Mouse (Mus musculus) embryonic facial prominence, embryonic 11.5 days (tissue): ENCODE results near the gene Themis. TPM values are rescaled to one million over a fixed set of nuclear protein-coding genes. Genes with fewer than 3 reads are reported as not detected.
A peak's percentile ranks its signal among the peaks of the same experiment; 100 is the strongest.

Source experiments
- ATAC-seq: fragments of 200-750 bp; cut with Nextera tagmentation; replicated peaks from 2 replicates; pipeline ENCODE4 v1.8.0; 2017; ENCODE audit warnings: low read depth; ENCODE audit not compliant: insufficient number of reproducible peaks, low FRiP score, low TSS enrichment
- DNase-seq: peaks from one replicate; pipeline ENCODE4 v3.0.0-alpha.2; 2015; ENCODE audit warnings: low spot score
- H3K27ac ChIP-seq: fragments of 300-500 bp; sonication (generic); replicated peaks from 2 replicates; pipeline ENCODE4 v1.5.1; 2014; ENCODE audit warnings: mild to moderate bottlenecking, low read depth, low read length, control low read depth
- H3K27me3 ChIP-seq: fragments of 300-500 bp; sonication (generic); 2 replicates; pipeline ENCODE4 v1.6.1; 2014; ENCODE audit warnings: mild to moderate bottlenecking, low read length, moderate library complexity, mixed read lengths; ENCODE audit not compliant: control insufficient read depth, insufficient read depth
- H3K36me3 ChIP-seq: fragments of 300-500 bp; sonication (generic); replicated peaks from 2 replicates; pipeline ENCODE4 v1.6.1; 2014; ENCODE audit warnings: low read depth, mild to moderate bottlenecking, low read length, moderate library complexity, mixed read lengths; ENCODE audit not compliant: control insufficient read depth, insufficient read depth
- H3K4me1 ChIP-seq: fragments of 300-500 bp; sonication (generic); 2 replicates; pipeline ENCODE4 v1.6.1; 2014; ENCODE audit warnings: low read length, mixed read lengths; ENCODE audit not compliant: control insufficient read depth, insufficient read depth
- H3K4me2 ChIP-seq: fragments of 300-500 bp; sonication (generic); 2 replicates; pipeline ENCODE4 v1.6.1; 2014; ENCODE audit warnings: low read depth, mild to moderate bottlenecking, control low read depth, low read length, moderate library complexity
- H3K4me3 ChIP-seq: fragments of 300-500 bp; sonication (generic); 2 replicates; pipeline ENCODE4 v1.5.1; 2014; ENCODE audit warnings: low read depth, low read length, control low read depth
- H3K9ac ChIP-seq: fragments of 300-500 bp; sonication (generic); replicated peaks from 2 replicates; pipeline ENCODE4 v1.6.1; 2014; ENCODE audit warnings: mild to moderate bottlenecking, control low read depth, low read length
- H3K9me3 ChIP-seq: fragments of 300-500 bp; sonication (generic); replicated peaks from 2 replicates; pipeline ENCODE4 v1.6.1; 2016; ENCODE audit warnings: mild to moderate bottlenecking, low read length, inconsistent platforms, mixed read lengths; ENCODE audit not compliant: control insufficient read depth
- WGBS: fragments of 180-500 bp; shearing (Covaris S2); extraction: QIAGEN DNeasy Blood & Tissue Kit; methylation state at CpG from one replicate; pipeline ENCODE4 v1.1.7; 2014; 5-methylcytosine and 5-hydroxymethylcytosine counted together
- polyA plus RNA-seq: library from polyadenylated mRNA; unstranded; fragments of >200 nt; fragmentation: Nextera tagmentation; extraction: Ambion mirVana; gene quantifications from 2 replicates; pipeline ENCODE4 v1.2.1, GENCODE M21; 2014

The Themis gene
- polyA plus RNA-seq, 1 experiment from 2014 or later: 0.10 TPM

DNA sequence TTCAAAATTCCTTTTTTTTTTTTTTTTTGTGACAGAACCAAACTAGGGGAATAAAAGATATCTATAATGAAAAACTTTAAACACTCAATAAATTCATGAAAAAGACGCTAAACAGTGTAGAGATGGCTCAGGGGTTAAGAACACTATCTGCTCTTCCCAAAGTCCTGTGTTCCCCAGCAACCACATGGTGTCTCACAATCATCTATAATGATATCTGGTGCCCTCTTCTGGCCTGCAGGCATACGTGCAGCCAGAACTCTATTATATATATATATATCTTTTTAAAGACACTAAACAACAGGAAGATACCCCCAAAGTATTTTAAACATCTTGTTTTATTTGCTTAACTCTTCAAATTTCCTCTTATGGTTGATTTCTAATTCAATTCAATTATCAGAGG is 62.0 kb downstream of the Themis start:
- 3% methylated on average over 2 of the region's 2 CpGs for WGBS
- no peaks in the 10 kb centered on the region for H3K36me3 ChIP-seq
- DNase-seq: peak; percentile 63
- H3K4me3 ChIP-seq: no peak overlapping the region
- no peaks in the 10 kb centered on the region for H3K9me3 ChIP-seq
- no peak overlapping the region for H3K27ac ChIP-seq
- H3K9ac ChIP-seq: no peak overlapping the region
- H3K4me1 ChIP-seq: no peaks in the 10 kb centered on the region
- no peak overlapping the region for H3K4me2 ChIP-seq
- ATAC-seq: no peak
- H3K27me3 ChIP-seq: no peaks in the 10 kb centered on the region

DNA sequence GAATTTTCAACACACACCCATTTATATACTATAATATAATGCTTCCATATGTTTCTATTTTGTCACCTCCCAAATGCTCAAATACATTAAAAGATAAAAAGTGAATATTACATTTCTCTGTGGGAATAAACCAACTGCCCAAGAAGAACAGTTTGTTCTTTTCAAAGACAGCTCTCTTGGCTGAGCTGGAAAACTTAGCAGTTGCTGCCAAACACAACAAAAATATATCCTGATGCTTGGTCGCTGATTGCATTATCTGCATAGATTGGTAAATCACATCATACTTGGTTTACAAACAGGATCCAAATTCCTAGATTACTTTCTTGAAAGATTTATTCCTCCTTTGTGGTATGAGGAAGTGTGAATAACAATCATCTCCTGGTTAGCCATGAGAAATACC is 69.8 kb downstream of the Themis start:
- Histone ChIP-seq H3K4me2 (no peak overlapping the region), H3K9ac (no peak overlapping the region), H3K27ac (no peak overlapping the region), H3K9me3 (no peaks in the 10 kb centered on the region), H3K4me1 (no peaks in the 10 kb centered on the region), H3K36me3 (no peaks in the 10 kb centered on the region), H3K4me3 (no peak overlapping the region), H3K27me3 (no peaks in the 10 kb centered on the region)
- 98% methylated on average over 1 of the region's 1 CpGs for WGBS
- no peak for DNase-seq
- ATAC-seq: no peak

GRCm38 (mm10) chr10:28746426-28746825 is 78.3 kb downstream of the Themis start:
- no peak overlapping the region for H3K9ac ChIP-seq
- no peaks in the 10 kb centered on the region for H3K9me3 ChIP-seq
- no peak overlapping the region for H3K4me3 ChIP-seq
- ATAC-seq (no peak), DNase-seq (no peak)
- H3K36me3 ChIP-seq: no peaks in the 10 kb centered on the region
- no peak overlapping the region for H3K27ac ChIP-seq
- H3K4me1 ChIP-seq: no peaks in the 10 kb centered on the region
- H3K4me2 ChIP-seq: no peak overlapping the region
- no peaks in the 10 kb centered on the region for H3K27me3 ChIP-seq

DNA sequence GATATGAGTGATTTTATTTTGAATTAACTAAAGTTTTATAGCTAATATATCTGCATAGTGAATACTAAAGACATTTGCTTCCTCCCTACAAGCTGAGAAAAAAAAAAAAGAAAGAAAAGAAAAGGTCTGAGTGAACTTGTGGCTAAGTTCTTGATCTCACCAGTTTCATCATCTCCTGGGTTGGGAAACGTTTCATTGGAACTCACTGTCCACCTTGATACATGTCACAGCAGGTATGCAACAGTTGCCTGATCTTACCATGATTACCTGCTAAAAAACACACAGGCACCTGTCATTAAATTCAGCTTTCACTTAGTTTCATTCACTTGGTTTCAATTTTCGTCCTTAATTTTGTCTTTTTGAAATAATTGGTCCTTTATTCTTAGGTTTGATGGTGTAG is 85.2 kb downstream of the Themis start:
- ATAC-seq (no peak), DNase-seq (no peak)
- Histone ChIP-seq H3K27me3 (no peaks in the 10 kb centered on the region), H3K4me3 (no peak overlapping the region), H3K27ac (no peak overlapping the region), H3K36me3 (no peaks in the 10 kb centered on the region), H3K9me3 (no peaks in the 10 kb centered on the region), H3K4me2 (no peak overlapping the region), H3K4me1 (no peaks in the 10 kb centered on the region), H3K9ac (no peak overlapping the region)
- WGBS: 63% methylated on average over 2 of the region's 2 CpGs

DNA sequence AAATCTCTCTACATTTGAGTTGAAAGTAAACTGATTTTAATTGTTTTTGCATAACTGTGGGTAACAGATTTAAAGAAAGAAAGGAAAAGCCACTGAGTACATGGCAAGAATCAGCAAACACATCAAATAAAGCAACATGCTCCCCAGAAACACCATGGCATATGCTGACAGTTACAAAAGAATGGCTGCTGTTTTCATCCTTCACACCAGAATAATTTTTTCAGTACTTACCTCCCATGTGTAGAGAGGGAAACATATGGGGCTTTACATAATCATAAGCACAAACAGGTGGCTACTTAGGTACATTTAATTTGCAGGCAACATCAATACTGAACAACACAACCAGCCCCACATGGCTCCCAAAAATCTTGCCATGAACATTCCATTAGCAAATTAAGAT is 86.8 kb downstream of the Themis start:
- Histone ChIP-seq H3K4me2 (no peak overlapping the region), H3K27me3 (no peaks in the 10 kb centered on the region), H3K4me1 (no peaks in the 10 kb centered on the region), H3K4me3 (no peak overlapping the region), H3K36me3 (no peaks in the 10 kb centered on the region), H3K9me3 (no peaks in the 10 kb centered on the region), H3K9ac (no peak overlapping the region), H3K27ac (no peak overlapping the region)
- DNase-seq (no peak), ATAC-seq (no peak)

DNA sequence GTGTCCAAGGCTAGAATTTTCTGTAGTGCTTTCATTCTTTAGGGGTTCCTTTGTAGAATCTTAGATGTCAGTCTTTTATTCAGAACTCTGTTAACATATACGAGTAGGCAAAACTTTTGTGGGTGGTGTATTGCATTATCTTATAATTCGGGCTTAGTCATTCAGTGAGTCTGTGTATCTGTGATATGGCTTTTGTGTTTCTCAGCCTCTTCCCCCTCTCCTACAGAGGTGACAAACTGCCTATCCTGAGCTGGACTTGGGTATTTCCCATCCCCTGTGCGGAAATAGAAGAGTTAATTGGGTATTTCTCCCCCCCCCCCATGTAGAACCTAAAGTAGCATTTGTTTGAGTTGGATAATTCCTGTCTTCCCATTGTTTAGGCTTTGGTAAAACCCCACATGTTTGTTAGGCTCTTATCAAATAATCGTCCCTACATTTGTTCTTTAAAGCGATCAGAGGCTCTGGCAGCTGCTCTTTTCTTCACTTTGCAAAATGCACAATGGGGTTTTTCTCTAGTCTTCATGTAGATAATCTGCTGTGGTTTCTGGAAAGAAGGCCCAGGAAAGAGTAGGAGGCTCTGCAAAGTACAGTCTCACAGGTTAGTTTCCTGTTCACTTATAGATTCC is 108.7 kb downstream of the Themis start:
- Histone ChIP-seq H3K4me2 (no peak overlapping the region), H3K27ac (no peak overlapping the region), H3K27me3 (no peaks in the 10 kb centered on the region), H3K36me3 (no peaks in the 10 kb centered on the region), H3K9me3 (no peaks in the 10 kb centered on the region), H3K9ac (no peak overlapping the region), H3K4me3 (no peak overlapping the region), H3K4me1 (no peaks in the 10 kb centered on the region)
- DNase-seq (no peak), ATAC-seq (no peak)
- 87% methylated on average over 5 of the region's 5 CpGs for WGBS

DNA sequence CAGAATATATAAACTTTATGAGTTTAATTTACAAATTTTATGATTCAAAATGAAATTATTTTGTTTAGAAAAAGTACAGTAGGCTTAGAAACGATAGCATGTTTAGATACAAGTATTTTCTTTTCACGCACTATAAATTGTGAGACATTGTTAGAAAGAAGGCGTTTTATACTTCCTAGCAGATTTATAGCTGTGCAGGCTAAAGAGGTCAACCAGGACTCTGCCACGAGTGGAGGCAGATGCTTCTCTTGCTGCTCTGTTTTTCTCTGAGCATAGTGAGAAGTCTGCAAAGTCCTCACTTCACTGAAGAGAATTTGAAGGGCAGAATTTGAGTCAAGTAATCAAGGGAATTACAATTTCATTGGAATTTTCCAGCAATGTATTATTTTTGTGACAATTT is 131.3 kb downstream of the Themis start:
- Histone ChIP-seq H3K4me2 (no peak overlapping the region), H3K4me3 (no peak overlapping the region), H3K36me3 (no peaks in the 10 kb centered on the region), H3K9me3 (no peaks in the 10 kb centered on the region), H3K9ac (no peak overlapping the region), H3K27ac (no peak overlapping the region), H3K27me3 (no peaks in the 10 kb centered on the region), H3K4me1 (no peaks in the 10 kb centered on the region)
- 79% methylated on average over 4 of the region's 4 CpGs for WGBS
- ATAC-seq (no peak), DNase-seq (no peak)

GRCm38 (mm10) chr10:28805160-28805559 is 137.0 kb downstream of the Themis start:
- ATAC-seq (no peak), DNase-seq (no peak)
- 67% methylated on average over 3 of the region's 3 CpGs for WGBS
- H3K4me2 ChIP-seq: no peak overlapping the region
- no peaks in the 10 kb centered on the region for H3K36me3 ChIP-seq
- no peaks in the 10 kb centered on the region for H3K9me3 ChIP-seq
- no peak overlapping the region for H3K4me3 ChIP-seq
- no peaks in the 10 kb centered on the region for H3K27me3 ChIP-seq
- no peak overlapping the region for H3K9ac ChIP-seq
- no peaks in the 10 kb centered on the region for H3K4me1 ChIP-seq
- no peak overlapping the region for H3K27ac ChIP-seq
